Mouse (Mus musculus) liver, embryonic 13.5 days (tissue): Measurements from ENCODE around the gene Krtap14. TPM values are rescaled to one million over a fixed set of nuclear protein-coding genes. Genes with fewer than 3 reads are reported as not detected.

Experiments
- ATAC-seq: fragments of 200-750 bp; cut with Nextera tagmentation; 2 replicates; pipeline ENCODE4 v1.8.0; 2017; ENCODE audit warnings: low read depth, mild to moderate bottlenecking, moderate number of reproducible peaks, moderate library complexity
- DNase-seq: peaks from one replicate; pipeline ENCODE4 v3.0.0; 2022
- H3K27ac ChIP-seq: fragments of 300-500 bp; sonication (generic); 2 replicates; pipeline ENCODE4 v1.5.1; 2015; ENCODE audit warnings: moderate library complexity, mild to moderate bottlenecking, inconsistent platforms
- H3K27me3 ChIP-seq: fragments of 300-500 bp; sonication (generic); 2 replicates; pipeline ENCODE4 v1.6.1; 2015; ENCODE audit warnings: mild to moderate bottlenecking, inconsistent platforms
- H3K36me3 ChIP-seq: fragments of 300-500 bp; sonication (generic); 2 replicates; pipeline ENCODE4 v1.6.1; 2015; ENCODE audit warnings: mild to moderate bottlenecking, inconsistent platforms
- H3K4me1 ChIP-seq: fragments of 300-500 bp; sonication (generic); replicated peaks from 2 replicates; pipeline ENCODE4 v1.6.1; 2015; ENCODE audit warnings: inconsistent platforms
- H3K4me2 ChIP-seq: fragments of 300-500 bp; sonication (generic); 2 replicates; pipeline ENCODE4 v1.6.1; 2015; ENCODE audit warnings: inconsistent platforms, mild to moderate bottlenecking, moderate library complexity
- H3K4me3 ChIP-seq: fragments of 300-500 bp; sonication (generic); replicated peaks from 2 replicates; pipeline ENCODE4 v1.5.1; 2015; ENCODE audit warnings: mild to moderate bottlenecking, inconsistent platforms
- H3K9ac ChIP-seq: fragments of 300-500 bp; sonication (generic); 2 replicates; pipeline ENCODE4 v1.6.1; 2015; ENCODE audit warnings: mild to moderate bottlenecking, inconsistent platforms
- H3K9me3 ChIP-seq: fragments of 300-500 bp; sonication (generic); replicated peaks from 2 replicates; pipeline ENCODE4 v1.6.1; 2016; ENCODE audit warnings: inconsistent platforms
- WGBS: fragments of 180-500 bp; shearing (Covaris S2); methylation state at CpG from one replicate; pipeline ENCODE4 v1.1.7; 2015; ENCODE audit not compliant: insufficient replicate concordance; 5-methylcytosine and 5-hydroxymethylcytosine counted together
- polyA plus RNA-seq: library from polyadenylated mRNA; unstranded; fragments of >200 nt; fragmentation: Nextera tagmentation; extraction: Ambion mirVana; gene quantifications from 2 replicates; pipeline ENCODE4 v1.2.1, GENCODE M21; 2015

Gene Krtap14
- polyA plus RNA-seq, 1 experiment from 2014 or later = not detected

- Histone ChIP-seq H3K36me3 (no peaks in the 10 kb centered on the region), H3K4me3 (no peak within 1 kb of the TSS), H3K27me3 (no peaks in the 10 kb centered on the region), H3K4me2 (no peak within 1 kb of the TSS), H3K9ac (no peak within 1 kb of the TSS), H3K4me1 (no peaks in the 10 kb centered on the region), H3K27ac (no peak within 1 kb of the TSS), H3K9me3 (no peaks in the 10 kb centered on the region)
- DNase-seq (no peak), ATAC-seq (no peak)
- 62% methylated on average over 5 of the region's 6 CpGs for WGBS
Observed at GRCm38 (mm10) chr16:88777596-88777995, 48.3 kb downstream of the Krtap14 start, which contains the start of gene Gm5965. Gene Gm5965, plus strand, starts transcription at chr16:88777896.

DNA sequence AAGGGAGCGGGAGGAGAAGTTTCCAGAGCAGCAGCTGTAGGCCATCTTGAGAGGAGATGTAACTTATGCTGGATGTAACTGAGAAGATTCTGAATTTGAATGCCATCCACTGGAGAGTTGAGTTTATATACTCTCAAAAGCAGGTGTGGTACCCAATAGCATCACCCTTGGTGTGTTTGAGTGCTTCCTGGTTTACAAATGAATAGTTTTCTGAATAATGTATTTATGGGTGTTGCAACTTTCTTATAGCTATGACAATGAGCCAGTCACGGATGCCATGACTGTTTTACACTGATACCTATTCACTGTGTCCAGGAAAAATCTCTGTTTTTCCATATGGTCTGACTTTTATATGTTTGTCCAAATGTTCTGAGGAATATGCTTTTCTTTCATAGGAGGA lies 51.8 kb downstream of the Krtap14 start, which contains the start of gene 2310057N15Rik:
2310057N15Rik (minus strand) TSS at position 101 of the 400 bp plus-strand sequence.
- no peak for ATAC-seq
- Histone ChIP-seq H3K4me2 (no peak within 1 kb of the TSS), H3K9me3 (no peaks in the 10 kb centered on the region), H3K4me3 (no peak within 1 kb of the TSS), H3K27ac (no peak within 1 kb of the TSS), H3K36me3 (no peaks in the 10 kb centered on the region), H3K9ac (no peak within 1 kb of the TSS), H3K27me3 (no peaks in the 10 kb centered on the region), H3K4me1 (no peaks in the 10 kb centered on the region)
- 53% methylated on average over 2 of the region's 2 CpGs for WGBS
- DNase-seq = no peak

Other genes with a start within 250 kb of the Krtap14 start
- not detected in 2 replicates for gene Krtap24-1, start 213.9 kb downstream of the Krtap14 start, polyA plus RNA-seq
- not detected in 2 replicates for gene 2310079G19Rik, start 198.5 kb downstream of the Krtap14 start, polyA plus RNA-seq
- gene Krtap26-1, start 178.3 kb downstream of the Krtap14 start, polyA plus RNA-seq = not detected in 2 replicates
- not detected in 2 replicates for gene Krtap27-1, start 154.5 kb downstream of the Krtap14 start, polyA plus RNA-seq
- gene 2310061N02Rik, start 118.2 kb downstream of the Krtap14 start, polyA plus RNA-seq = not detected in 2 replicates
- gene Krtap13-1, start 97.3 kb downstream of the Krtap14 start, polyA plus RNA-seq = not detected in 2 replicates
- gene Krtap13, start 74.5 kb downstream of the Krtap14 start, polyA plus RNA-seq = not detected in 2 replicates
- gene 2310034C09Rik, start 67.3 kb downstream of the Krtap14 start, polyA plus RNA-seq = not detected in 2 replicates
- gene 2310057N15Rik, start 51.9 kb downstream of the Krtap14 start, polyA plus RNA-seq = not detected in 2 replicates
- gene Gm5965, start 48.2 kb downstream of the Krtap14 start, polyA plus RNA-seq = not detected in 2 replicates
- gene Gm20741, start 13.9 kb downstream of the Krtap14 start, polyA plus RNA-seq = not detected in 2 replicates
- not detected in 2 replicates for gene Krtap15, start 5.9 kb downstream of the Krtap14 start, polyA plus RNA-seq
- not detected in 2 replicates for gene Krtap19-1, start 43.3 kb upstream of the Krtap14 start, polyA plus RNA-seq
- not detected in 2 replicates for gene Krtap19-2, start 48.1 kb upstream of the Krtap14 start, polyA plus RNA-seq
- not detected in 2 replicates for gene Krtap19-3, start 51.9 kb upstream of the Krtap14 start, polyA plus RNA-seq
- gene Krtap19-4, start 58.9 kb upstream of the Krtap14 start, polyA plus RNA-seq = not detected in 2 replicates
- not detected in 2 replicates for gene Krtap19-5, start 70.3 kb upstream of the Krtap14 start, polyA plus RNA-seq
- gene Krtap19-9b, start 106.1 kb upstream of the Krtap14 start, polyA plus RNA-seq = not detected in 2 replicates
- not detected in 2 replicates for gene Krtap16-3, start 136.7 kb upstream of the Krtap14 start, polyA plus RNA-seq
- gene Krtap22-2, start 184.6 kb upstream of the Krtap14 start, polyA plus RNA-seq = not detected in 2 replicates
- gene Gm10229, start 189.1 kb upstream of the Krtap14 start, polyA plus RNA-seq = not detected in 2 replicates
- gene Krtap6-1, start 205.6 kb upstream of the Krtap14 start, polyA plus RNA-seq = not detected in 2 replicates
- not detected in 2 replicates for gene Gm10228, start 215.3 kb upstream of the Krtap14 start, polyA plus RNA-seq
- gene Krtap6-5, start 221.7 kb upstream of the Krtap14 start, polyA plus RNA-seq = not detected in 2 replicates
- gene 1110025L11Rik, start 237.9 kb upstream of the Krtap14 start, polyA plus RNA-seq = not detected in 2 replicates